Mouse (Mus musculus) B cell, adult 62 days (primary cell): Measurements from ENCODE around the gene Akap7. TPM values are rescaled to one million over a fixed set of nuclear protein-coding genes. Genes with fewer than 3 reads are reported as not detected.

Experiments
- total RNA-seq: library from RNA; stranded (reverse); gene quantifications from 4 replicates; pipeline ENCODE4 v1.2.4, GENCODE M21; 2023

Gene Akap7
- 16.0 to 21.1 TPM (median 18.4 TPM) in 4 replicates for total RNA-seq

DNA sequence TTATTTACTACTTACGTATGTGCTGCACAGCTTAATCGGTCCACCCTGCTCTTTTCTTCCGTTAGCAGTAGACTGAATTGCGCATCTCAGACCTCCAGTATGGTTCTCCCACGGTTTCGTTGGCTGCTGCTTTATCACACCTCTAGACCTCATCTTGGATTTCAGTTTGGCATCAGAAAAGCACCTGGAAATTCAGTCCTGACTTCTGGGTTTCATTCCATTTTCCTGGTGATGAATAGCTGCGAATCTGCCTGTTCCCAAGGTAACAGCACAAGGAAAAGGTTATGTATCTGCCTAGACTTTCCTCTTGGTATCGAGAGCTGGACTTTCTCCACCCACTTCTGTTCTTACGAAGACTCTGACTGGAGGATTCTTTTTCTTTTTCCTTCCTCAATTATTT, at the start of gene Akap7:
Gene Akap7 (minus strand): TSS at position 101 of the 400 bp plus-strand sequence.

Other genes starting within 250 kb of the Akap7 start
- gene Epb41l2, start 51.9 kb upstream of the Akap7 start, total RNA-seq, result 155 to 184 TPM (median 173 TPM) in 4 replicates
- not detected in 4 replicates for gene Smlr1, start 228.4 kb upstream of the Akap7 start, total RNA-seq